Mouse (Mus musculus): ENCODE data around the gene Pik3r2.

The Pik3r2 gene

DNA sequence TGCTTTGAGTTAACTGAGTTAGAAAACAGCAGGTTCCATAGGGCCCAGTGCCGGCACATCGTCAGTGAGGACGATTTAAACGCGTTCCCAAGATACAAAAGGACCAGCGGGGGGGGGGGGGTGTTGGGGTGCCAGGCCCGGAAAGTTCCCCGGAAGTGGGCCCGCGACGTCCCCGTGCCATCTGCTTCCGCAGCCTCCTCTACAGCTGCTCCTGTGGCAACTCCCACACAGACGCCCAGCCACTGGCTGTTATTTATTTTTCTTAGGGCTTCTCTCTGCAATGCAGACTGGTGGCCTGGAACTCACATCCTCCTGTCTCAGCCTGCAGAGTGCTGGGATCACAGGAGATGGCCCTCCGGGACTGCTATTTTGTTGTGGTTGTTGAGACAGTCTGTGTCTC is 24.6 kb upstream of the Pik3r2 start:
- DNase-seq (ENCODE audit: low read depth, low spot score) = no peak

DNA sequence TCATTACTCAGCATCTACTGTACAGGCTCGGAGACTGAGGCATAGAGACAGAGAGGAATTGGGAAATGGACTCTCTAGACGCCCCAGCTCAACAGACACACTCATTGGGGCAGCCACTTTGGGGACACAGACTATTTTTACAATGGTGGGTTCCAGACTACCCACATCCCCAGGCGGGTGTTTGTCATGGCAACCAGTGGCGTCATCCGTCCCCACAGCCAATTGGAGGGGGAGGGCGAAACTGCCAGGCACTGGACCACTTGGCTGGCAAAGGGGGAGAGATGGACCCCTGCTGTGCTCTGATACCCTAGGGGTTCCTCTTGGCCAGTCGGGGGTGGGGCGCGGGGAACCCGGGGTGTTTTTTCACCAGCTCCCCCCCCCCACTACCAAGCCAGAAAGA is 24.1 kb upstream of the Pik3r2 start:
- no peak for DNase-seq (ENCODE audit: low read depth, low spot score)

DNA sequence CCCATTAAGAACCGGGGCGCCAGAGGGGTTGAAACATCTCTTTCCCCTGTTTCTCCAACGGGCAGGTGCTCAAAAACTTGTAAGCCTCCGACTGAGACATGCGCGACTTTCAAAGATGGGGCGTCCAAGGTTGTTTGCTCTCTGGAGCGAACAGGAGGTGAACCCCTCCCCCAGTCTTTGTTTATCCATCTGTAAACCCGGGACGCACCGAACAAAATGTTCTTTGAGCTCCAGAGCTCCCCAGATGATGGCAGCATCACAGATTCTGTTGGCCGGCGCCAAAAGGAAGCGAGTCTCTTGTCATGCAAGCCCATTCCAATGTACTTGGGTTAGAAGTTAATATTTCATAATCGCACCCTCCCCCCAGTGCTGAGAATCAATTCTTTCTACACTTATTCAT is 21.8 kb upstream of the Pik3r2 start:
- DNase-seq (ENCODE audit: low read depth, low spot score) = no peak

DNA sequence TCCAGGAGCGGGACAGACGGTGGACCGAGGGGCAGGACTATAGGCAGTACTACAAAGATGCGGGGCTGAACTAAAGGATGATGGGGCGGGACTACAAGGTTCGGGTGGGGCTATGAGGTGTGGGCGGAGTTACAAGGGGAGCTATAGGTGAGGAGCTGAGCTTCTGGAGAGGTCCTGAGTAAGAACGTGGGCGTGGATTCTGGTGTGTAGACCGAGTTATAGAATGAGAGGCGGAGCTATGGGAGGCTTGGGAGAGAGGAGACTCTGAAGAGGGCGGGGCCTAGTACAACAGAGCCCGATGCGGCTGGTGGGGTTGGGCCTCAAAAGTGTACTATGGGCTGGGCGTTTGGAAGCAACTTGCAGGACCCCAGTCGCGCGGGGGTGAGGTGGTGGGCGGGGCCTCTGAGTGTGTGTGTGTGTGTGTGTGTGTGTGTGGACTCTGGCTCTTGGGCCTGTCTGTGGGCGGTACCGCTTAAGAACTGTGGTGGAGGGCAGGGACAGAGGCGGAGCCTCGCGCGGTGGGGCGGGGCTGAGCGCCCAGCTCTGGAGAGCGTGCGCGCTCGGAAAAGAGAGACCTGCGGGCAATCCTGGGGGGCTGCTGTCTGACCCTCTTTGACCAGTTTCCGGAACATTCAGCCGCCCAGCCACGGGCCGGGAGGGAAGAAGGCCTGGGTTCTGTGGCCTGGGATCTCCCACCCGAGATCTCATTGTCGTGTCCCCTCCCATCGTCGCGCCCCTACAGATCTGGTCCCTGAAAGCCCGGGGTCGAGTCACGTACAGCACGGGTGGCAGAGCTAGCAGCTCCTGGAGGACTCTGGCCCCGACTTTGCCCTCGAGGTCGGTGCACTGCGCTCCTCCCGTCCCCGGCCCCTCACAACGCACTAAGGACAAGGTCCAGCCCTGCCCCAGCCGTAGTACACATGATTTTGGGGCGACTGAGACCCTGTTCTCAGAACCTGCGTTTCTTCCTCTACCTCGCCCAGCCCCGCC is 20.9 kb upstream of the Pik3r2 start:
- peak; percentile 97 for DNase-seq (ENCODE audit: low read depth, low spot score)

GRCm38 (mm10) chr8:70796403-70797080 is 20.0 kb upstream of the Pik3r2 start:
- no peak for DNase-seq (ENCODE audit: low read depth, low spot score)

DNA sequence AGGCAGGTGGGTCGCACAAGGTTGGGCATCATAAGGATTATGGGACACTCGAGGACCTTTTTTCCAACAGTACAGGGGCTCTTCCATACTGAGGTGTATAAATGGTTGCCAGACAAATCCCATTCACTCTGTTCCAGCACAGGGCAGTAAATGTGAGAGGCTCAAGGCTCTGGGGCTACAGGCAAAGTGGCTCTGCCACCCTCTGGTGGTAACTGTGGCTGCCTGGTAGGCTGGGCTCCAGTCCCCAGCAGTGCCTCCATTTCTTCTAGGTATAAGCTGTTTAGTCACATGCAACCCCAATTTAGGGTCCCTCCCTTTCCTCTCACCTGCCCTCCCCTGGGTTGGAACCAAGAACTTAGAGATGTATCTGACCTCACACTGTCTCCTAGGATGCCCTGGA is 18.9 kb upstream of the Pik3r2 start:
- no peak for DNase-seq (ENCODE audit: low read depth, low spot score)

- DNase-seq (ENCODE audit: low read depth, low spot score) = no peak
These were observed 17.7 kb upstream of the Pik3r2 start for GRCm38 (mm10) chr8:70794215-70794614.

DNA sequence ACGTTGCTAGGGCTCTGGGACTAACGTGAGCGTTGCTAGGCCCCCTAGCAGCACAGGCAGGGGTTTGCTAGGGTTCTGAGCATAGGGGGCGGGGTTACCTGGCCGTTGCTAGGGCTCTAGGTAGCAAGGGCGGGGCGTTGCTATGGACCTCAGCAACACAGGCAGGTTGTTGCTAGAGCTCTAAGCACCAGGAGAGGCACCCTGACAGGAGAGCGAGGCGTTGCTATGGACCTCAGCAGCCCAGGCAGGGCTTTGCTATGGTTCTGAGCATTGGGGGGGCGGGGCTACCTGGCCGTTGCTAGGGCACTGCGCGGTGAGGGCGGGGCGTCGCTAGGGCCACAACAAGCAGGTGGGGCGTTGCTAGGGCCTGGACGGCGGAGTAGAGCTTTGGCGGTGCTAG is 16.2 kb upstream of the Pik3r2 start:
- no peak for DNase-seq (ENCODE audit: low read depth, low spot score)

DNA sequence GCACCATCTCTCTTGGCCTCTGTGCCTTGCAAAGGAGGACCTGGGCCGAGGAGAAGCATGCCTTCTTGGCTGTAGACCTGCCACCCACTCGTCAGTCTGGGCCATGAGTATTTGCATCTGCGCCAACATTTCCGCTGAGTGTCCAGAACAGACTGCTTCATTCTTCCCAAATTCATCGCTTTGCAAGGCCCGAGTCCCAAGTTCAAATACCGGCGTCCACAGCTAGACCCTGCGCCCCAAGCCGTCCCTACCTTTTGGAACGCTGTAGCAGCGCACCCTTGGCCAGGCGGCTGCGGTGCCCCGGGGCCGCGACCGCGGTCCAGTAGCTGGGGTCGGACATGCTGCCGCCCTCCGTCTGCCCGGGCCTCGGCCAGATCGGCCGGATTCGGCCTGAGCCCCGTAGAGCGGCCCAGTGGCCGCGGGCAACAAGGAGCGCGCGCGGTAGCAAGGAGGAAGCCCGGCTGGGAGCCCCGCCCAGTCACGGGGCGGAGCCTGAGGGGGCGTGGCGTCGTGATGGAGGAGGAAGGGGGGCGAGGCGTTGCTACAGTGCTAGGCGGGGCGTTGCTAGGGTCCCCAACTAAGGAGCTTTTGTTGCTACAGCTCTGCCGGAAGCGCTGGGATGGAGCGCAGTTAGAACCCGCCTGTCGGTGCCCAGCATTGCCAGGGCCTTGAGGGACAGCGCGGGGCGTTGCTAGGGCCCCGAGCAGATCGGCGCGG is 15.6 kb upstream of the Pik3r2 start:
- DNase-seq (ENCODE audit: low read depth, low spot score) = peak; percentile 94

GRCm38 (mm10) chr8:70791294-70791701 is 14.8 kb upstream of the Pik3r2 start:
- no peak for DNase-seq (ENCODE audit: low read depth, low spot score)

DNA sequence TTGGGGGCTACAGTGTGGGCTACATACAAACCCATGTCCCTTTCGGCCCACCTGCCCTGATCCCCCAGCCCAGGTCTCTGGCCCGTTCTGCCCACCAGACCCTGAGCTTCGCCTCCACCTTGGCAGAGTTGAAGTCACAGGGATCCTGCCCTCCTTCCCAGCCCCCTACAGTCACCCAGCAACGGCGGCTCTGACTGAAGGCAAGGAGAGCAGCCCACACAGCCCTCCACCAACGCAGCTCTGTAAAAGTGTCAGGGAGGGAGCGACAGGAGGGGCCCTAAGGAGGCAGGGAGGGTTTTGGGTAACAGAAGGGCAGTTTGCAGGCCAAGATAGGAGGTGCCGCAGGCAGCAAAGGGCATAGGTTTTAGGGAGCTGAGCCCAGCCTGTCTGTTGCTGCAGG is 14.3 kb upstream of the Pik3r2 start:
- no peak for DNase-seq (ENCODE audit: low read depth, low spot score)

- no peak for DNase-seq (ENCODE audit: low read depth, low spot score)
These were observed 12.5 kb upstream of the Pik3r2 start for GRCm38 (mm10) chr8:70789046-70789445.

DNA sequence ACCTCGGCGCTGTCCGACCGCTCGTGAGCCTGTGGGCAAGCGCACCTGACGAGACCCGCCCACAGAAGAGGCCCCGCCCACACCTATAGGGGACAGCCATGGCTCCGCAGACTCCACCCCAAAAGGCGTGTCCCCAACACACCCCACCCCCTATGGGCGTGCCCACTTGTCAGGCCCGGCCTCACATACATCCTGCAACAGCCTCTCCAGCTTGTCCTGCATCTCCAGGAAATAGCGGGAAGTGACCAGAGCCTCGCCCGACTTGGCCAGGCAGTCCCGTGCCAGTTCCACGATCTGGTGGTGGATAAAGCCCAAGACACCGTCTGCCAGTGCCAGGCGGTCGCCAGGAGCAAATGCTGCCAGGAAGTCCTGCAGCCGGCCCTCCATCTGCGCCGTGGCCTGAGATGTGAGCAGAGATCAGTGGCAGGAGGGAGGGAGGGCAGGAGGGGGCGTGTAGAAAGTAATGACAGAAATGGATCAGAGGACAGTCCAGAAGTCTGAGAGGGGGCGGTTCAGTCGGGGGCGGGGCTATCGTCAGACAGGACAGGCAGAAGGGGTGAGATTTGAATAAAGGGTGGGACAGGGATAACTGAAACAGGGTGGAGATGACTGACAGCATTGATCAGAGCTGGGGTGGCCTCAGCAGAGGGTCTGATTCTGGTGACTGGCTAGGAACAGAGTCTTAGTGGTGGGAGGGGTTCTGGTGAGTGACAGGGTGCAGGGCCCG is 11.6 kb upstream of the Pik3r2 start:
- no peak for DNase-seq (ENCODE audit: low read depth, low spot score)

DNA sequence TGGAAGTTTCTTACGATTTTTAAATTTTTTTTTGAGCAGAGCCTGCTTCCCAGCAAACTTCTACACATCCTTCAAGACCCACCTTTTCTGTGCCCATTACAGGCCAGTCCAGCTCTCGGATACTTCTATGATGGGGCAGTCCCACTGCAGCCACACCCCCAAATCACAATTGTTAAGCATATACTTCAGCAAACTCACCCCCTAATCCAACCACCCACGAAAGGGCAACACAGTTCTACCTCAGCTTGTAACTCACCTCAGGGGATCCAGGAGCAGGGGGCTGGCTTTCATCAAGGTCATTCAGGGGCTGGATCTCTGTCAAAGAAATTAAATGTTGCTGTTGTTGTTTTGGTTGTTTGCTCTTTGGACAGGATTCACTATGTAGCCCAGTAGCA is 10.5 kb upstream of the Pik3r2 start:
- no peak for DNase-seq (ENCODE audit: low read depth, low spot score)

- DNase-seq (ENCODE audit: low read depth, low spot score) = no peak
These were observed 10.0 kb upstream of the Pik3r2 start for GRCm38 (mm10) chr8:70786291-70787050.

DNA sequence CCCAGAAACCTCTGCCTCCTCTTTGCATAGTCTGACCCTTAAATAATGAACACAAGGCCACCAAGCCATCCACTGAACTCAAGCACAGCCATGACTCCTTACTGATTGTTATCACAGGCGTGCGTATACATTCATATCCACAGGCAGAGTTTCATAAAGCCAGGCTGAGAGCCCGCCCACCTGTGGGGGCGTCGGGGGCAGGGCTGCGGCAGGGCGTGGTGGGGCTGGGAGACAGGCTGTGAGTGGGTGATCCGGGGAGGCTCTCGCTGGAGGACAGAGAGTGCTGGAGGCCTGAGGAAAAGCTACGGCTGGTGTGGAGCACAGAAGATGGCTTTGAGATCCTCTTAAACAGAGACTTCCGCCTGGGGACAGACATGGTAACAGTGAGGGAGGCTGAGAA is 3.6 kb upstream of the Pik3r2 start:
- no peak for DNase-seq (ENCODE audit: low read depth, low spot score)

DNA sequence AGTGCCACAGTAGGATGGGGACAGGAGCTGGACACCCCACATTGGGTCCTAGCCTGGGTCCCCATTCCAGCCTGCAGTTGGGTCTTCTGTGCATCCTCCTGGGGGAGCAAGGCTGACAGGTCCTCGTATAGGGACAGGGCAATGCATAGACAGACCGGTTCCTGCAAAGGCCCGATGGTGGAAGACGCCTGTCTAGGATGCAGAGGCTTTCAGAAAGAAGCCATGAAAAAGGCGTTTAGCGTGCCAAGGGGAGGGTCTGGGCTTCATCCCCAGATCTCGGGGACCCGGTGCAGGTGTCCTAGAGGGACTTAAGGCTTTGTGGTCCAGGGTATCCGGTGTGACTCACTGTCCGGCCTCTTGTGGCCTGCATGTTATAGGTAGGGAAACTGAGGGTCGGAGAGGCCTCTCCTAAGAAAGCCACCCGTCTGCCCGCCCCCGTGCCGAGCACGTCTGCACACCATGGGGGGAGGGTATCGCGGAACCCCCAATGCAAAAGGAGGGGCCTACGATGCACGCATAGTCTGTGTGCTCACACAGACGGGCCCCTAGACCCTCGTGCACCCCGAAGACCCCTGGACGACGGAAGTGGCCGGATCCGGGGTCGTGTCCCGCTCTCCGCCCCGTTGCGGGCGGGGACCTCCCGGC is 540 bp downstream of the Pik3r2 start:
- DNase-seq (ENCODE audit: low read depth, low spot score) = no peak

DNA sequence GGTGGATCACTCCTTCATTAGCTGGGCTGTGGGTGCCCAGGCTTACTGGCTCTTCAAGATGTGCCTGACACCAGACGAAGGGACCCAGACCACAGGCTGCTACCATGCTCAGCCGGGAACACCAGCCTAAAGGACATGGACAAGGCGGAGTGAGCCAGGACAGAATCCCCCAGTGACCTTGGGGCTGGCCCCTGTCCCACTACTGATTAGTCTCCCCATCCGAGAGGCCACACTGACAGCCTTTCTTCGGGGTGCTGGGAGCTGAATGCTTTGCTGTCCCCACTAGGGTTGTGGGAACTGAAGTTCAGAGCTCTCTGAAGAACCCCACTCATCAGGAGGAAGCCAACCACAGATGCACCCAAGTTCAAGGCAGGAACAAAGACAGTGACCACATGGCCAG is 1.3 kb downstream of the Pik3r2 start:
- DNase-seq (ENCODE audit: low read depth, low spot score) = no peak

GRCm38 (mm10) chr8:70774740-70775139 is 1.8 kb downstream of the Pik3r2 start:
- DNase-seq (ENCODE audit: low read depth, low spot score) = no peak

- DNase-seq (ENCODE audit: low read depth, low spot score) = no peak
These were observed 2.7 kb downstream of the Pik3r2 start for GRCm38 (mm10) chr8:70773833-70774232.

All from telencephalon, adult 2 months (tissue).